Mouse (Mus musculus): ENCODE data around the gene Spo11. TPM values are rescaled to one million over a fixed set of nuclear protein-coding genes. Genes with fewer than 3 reads are reported as not detected.
A peak's percentile ranks its signal among the peaks of the same experiment; 100 is the strongest.

Spo11 gene
- total RNA-seq (2021) = not detected
- long read RNA-seq, experiment 1 = 0 reads
- long read RNA-seq, experiment 2 = 0 reads

GRCm38 (mm10) chr2:172977409-172978130 is at the start of gene Spo11:
Gene Spo11, plus strand, starts transcription at chr2:172977700.
- no peak for DNase-seq

DNA sequence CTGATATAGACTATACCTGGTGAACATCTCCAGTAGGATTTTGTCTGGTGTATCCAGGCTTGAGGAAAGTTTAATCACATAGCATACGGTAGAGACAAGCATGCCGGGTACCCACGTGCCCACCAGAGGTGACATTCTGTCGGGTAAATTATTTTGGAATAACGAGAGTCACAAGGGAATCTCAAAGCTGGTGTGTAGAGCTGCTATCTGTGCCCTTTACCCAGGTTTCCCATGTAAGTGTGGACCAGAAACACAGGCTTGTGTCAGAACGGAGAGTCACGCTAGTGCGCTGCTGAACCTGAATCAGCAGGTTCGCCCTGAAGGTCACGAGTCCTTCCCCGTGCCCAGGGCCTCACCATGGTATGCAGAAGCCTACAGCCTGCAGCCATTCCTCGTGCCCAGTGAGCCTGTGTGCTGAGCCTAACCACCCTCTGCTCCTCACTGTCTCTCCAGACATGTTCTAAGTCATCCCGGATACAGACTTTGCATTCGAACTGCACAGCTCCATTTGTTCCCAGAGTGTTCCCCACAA is 47.5 kb upstream of the Spo11 start:
- no peak for DNase-seq

DNA sequence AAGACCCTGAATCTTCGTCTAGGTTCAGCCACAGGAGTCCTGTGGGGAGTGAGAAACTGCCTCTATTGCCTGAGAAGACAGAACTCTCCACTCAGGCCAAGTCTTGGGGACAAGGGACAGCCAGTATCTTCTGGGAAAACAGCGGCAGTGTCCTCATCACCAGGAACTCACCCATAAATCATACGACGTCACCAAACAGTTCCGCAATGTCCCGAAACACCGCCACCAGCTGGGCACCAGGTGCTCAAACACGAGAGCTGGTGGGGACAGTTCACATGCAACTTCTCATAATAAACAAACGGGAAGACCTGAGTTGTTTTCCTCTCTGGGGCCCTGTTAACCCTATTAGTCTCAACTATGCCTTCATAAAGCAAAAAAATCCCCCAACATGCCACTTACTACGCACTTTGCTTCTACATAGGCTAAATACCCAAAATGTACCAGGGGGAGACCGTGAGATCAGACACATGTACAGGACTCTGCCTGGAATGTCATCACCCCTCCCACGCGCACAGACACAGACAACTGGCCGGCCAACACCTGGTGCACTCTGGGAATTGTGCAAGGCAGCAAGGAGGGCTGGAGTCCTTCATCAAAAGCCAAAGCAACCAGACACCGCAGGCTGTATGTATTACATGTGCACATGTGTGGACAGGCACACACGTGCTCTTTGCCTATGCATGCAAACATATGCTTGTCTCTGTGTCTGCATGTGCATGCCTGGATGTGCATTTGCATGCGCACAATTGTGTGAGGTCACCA is 46.2 kb upstream of the Spo11 start:
- DNase-seq = no peak

- peak; percentile 62 for DNase-seq
Measured at GRCm38 (mm10) chr2:172933631-172934419, 43.7 kb upstream of the Spo11 start.

DNA sequence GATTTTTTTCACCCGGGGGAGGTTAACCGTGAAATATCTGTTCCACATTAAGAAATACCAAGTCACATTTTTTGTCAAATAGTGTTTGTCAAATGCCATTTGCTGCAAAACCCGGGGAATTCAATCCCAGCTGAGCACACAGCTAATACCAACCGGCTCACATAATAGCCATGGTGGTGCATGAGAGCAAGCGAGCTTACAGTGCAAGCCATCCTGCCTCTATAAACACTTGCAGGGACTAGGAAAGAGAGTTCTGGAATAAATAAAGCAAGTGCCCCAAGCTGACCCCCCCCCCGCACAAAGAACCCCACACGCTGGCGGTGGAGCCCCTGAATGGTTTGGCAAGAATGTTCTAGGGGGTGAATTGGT is 43.1 kb upstream of the Spo11 start:
- DNase-seq = no peak

- DNase-seq = peak; percentile 35
Measured at GRCm38 (mm10) chr2:172934891-172935740, 42.4 kb upstream of the Spo11 start.

GRCm38 (mm10) chr2:172935776-172936562 is 41.5 kb upstream of the Spo11 start:
- no peak for DNase-seq

DNA sequence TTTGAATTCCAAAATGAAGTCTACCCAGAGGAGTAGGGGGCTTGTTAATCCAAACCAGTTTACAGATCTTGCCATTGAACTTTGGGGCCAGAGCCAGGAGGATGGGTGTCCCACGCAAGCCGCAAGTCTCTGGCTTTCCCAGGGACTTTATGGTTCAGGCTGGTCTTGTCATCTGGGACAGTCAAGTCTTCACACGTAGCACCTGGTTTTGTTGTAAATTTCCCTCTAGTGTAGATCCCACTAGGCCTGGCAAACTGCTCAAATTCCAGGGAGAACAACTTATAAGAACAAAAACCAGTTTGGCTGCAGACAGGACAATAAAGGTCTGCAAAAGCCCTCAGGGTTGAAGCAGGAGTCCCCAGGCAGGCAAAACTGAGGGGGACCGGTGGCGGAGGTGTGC is 40.7 kb upstream of the Spo11 start:
- no peak for DNase-seq

DNA sequence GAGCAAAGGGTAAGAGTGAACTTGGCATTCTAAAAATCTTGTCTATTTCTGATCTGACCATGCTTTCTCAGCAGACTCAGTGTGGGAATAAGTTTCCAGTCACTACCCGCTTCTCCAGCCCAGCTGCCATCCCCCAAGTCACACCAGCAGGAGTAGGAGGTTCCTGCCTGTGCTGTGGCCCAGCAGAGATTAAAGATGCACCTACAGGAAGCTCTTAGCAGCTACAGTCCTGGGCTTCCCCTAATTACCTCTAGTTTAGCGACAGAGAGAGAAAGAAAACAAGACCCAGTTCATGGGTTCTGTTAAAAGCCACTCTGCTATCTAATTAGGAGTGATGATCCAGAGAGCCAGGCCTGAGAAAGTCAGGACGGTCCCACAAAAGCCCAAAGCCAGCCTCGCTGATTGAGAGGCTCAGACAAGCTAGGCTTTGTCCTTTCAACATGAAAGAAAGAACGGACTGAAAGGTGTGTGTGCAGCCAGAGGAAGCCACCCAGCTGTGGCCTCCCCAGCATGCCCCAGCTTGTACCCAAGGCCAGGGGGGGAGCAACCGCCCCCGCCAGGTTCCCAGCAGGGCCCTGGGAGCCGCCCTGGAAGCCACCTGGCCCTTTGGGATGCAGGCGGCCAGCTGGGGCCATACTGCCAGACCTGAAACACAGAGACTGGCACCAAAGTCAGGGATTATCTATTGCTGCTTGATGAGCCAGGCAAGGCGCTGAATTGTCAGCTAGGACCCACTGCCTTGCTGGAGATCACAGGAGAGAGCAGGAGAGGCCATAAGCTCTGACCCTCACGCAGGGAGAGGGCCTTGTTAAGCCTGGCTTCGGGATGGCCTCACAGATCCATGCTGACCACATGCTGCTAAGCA is 39.9 kb upstream of the Spo11 start:
- DNase-seq = no peak

GRCm38 (mm10) chr2:172938761-172939638 is 38.5 kb upstream of the Spo11 start:
- peak; percentile 57 for DNase-seq

GRCm38 (mm10) chr2:172939639-172940002 is 37.9 kb upstream of the Spo11 start:
- DNase-seq = peak; percentile 38

DNA sequence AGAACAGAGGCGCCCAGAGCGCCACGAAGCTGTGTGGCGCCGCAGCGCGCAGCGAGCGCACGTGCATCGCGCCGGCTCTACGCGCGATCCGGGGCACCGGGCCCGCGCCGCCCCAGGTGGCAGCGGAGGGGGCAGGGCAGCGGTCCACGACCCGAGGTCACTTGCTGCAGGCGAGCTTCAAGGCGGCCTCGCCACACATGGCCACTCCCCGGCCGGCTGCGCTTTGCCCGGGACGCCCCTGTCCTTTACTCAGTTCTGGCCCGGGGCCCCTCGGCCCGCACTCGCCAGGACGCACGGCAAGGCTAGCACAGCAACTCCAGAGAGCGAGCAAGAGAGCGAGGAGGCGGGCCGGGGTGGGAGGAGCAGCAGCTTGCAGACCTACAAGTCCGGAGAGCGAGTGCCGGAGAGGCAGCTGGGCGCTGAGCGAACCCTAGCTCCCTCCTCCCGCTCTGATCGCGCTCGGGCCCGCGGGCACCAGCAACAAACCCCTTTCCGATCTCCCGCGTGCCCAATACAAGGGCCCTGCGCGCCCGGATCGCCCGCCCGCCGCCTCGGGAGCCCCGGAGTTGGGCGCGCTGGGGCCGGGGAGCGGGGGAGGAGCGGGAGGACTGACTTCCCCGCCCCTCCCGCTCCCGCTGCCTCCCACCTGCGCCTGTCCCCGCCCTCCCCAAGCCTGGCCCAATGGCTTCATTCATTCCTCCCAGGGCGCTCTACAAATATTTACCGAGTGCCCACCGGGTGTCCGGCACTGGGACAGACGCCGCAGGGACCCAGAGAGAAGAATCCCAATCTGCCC is 37.3 kb upstream of the Spo11 start, which contains the start of gene Bmp7:
Gene Bmp7, minus strand, starts transcription at position 319 of the 796 bp plus-strand sequence.
- peak; percentile 78 for DNase-seq

- no peak for DNase-seq
Measured at GRCm38 (mm10) chr2:172940799-172941163, 36.7 kb upstream of the Spo11 start.

GRCm38 (mm10) chr2:172949051-172949450 is 28.4 kb upstream of the Spo11 start:
- DNase-seq = no peak

GRCm38 (mm10) chr2:172950119-172950676 is 27.3 kb upstream of the Spo11 start:
- no peak for DNase-seq

DNA sequence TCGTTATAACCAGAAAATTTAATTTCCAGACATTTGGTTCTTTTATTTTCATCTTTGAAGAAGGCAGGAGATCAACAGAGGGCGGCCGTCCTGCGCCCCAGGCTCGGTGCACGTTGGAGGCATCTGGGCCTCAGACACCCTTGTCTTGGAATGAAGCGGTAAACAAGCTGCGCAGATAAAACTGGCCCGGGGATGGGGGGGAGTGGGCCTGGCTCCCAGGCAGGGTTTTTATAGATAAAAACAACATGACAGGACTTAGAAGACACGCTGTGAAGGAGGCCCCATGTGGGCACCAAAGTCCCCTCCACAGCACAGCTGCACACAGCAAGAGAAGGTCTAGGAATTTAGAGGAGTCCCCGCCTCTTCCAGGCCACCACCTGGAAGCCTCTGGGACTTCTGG is 26.8 kb upstream of the Spo11 start:
- no peak for DNase-seq

GRCm38 (mm10) chr2:172951976-172952375 is 25.5 kb upstream of the Spo11 start:
- DNase-seq = no peak

- no peak for DNase-seq
Measured at GRCm38 (mm10) chr2:172958579-172958978, 18.9 kb upstream of the Spo11 start.

Data from adrenal gland, postnatal 10 days (tissue).